Mouse (Mus musculus) megakaryocyte, embryonic 14.5 days (primary cell): Measurements from ENCODE around the gene Naaa. TPM values are rescaled to one million over a fixed set of nuclear protein-coding genes. Genes with fewer than 3 reads are reported as not detected.

Experiments
- H3K27me3 ChIP-seq: replicated peaks from 2 replicates; pipeline ENCODE3; 2012; ENCODE audit warnings: inconsistent platforms
- H3K36me3 ChIP-seq: replicated peaks from 2 replicates; pipeline ENCODE3; 2012; ENCODE audit warnings: low read length, inconsistent platforms, mixed read lengths
- H3K4me1 ChIP-seq: 2 replicates; pipeline ENCODE4 v1.6.1; 2012; ENCODE audit warnings: inconsistent platforms
- H3K4me3 ChIP-seq: replicated peaks from 2 replicates; pipeline ENCODE3; 2012; ENCODE audit warnings: moderate library complexity, mild to moderate bottlenecking, inconsistent platforms
- H3K9me3 ChIP-seq: 2 replicates; pipeline ENCODE4 v1.6.1; 2012; ENCODE audit warnings: inconsistent platforms
- FLI1 ChIP-seq: IDR thresholded peaks from 2 replicates; pipeline ENCODE4 v1.6.1; 2012; ENCODE audit warnings: low read length, inconsistent platforms, mixed read lengths
- GATA1 ChIP-seq: IDR thresholded peaks from 3 replicates; pipeline ENCODE4 v1.6.1; 2012; ENCODE audit warnings: mixed read lengths, low read length, inconsistent platforms, borderline replicate concordance
- polyA plus RNA-seq: library from polyadenylated mRNA; stranded (reverse); fragments of >175 nt; gene quantifications from 2 replicates; pipeline ENCODE4 v1.2.3, GENCODE M21; 2012; ENCODE audit warnings: low replicate concordance; ENCODE audit not compliant: insufficient read depth

Gene Naaa
- 5.5 and 6.1 TPM in 2 replicates for polyA plus RNA-seq

- Histone ChIP-seq H3K36me3 (peaks cover 32% of the 10 kb centered on the region), H3K4me1 (peaks cover 35% of the 10 kb centered on the region)
These were observed at the start of gene Naaa for GRCm38 (mm10) chr5:92277437-92278394. TSS of gene Naaa (minus strand) at chr5:92278170.

GRCm38 (mm10) chr5:92327367-92327766 is 49.4 kb upstream of the Naaa start:
- Histone ChIP-seq H3K4me1 (peaks cover 9% of the 10 kb centered on the region), H3K9me3 (no peaks in the 10 kb centered on the region), H3K4me3 (no peak overlapping the region), H3K36me3 (no peaks in the 10 kb centered on the region), H3K27me3 (peaks cover 40% of the 10 kb centered on the region)
- no peak for TF ChIP-seq GATA1

More at GRCm38 (mm10) chr5:92277437-92278394, at the start of gene Naaa:
- H3K4me3 ChIP-seq: peak within 1 kb of the TSS; percentile 98
- H3K27me3 ChIP-seq: peaks cover 22% of the 10 kb centered on the region
- no peaks in the 10 kb centered on the region for H3K9me3 ChIP-seq
- no peak for TF ChIP-seq FLI1
- no peak for TF ChIP-seq GATA1

- no peak for TF ChIP-seq GATA1
- no peak for TF ChIP-seq FLI1
- Histone ChIP-seq H3K36me3 (no peaks in the 10 kb centered on the region), H3K4me1 (peaks cover 5% of the 10 kb centered on the region), H3K4me3 (no peak overlapping the region), H3K27me3 (peaks cover 33% of the 10 kb centered on the region), H3K9me3 (no peaks in the 10 kb centered on the region)
These were observed 45.3 kb upstream of the Naaa start for GRCm38 (mm10) chr5:92323264-92323663.

GRCm38 (mm10) chr5:92322612-92323011 is 44.6 kb upstream of the Naaa start:
- H3K27me3 ChIP-seq: peaks cover 27% of the 10 kb centered on the region
- H3K4me1 ChIP-seq: peaks cover 5% of the 10 kb centered on the region
- H3K36me3 ChIP-seq: no peaks in the 10 kb centered on the region
- H3K4me3 ChIP-seq: no peak overlapping the region
- no peaks in the 10 kb centered on the region for H3K9me3 ChIP-seq
- TF ChIP-seq FLI1: no peak
- no peak for TF ChIP-seq GATA1

GRCm38 (mm10) chr5:92321631-92322400 is 43.8 kb upstream of the Naaa start:
- H3K27me3 ChIP-seq: peaks cover 21% of the 10 kb centered on the region
- no peak overlapping the region for H3K4me3 ChIP-seq
- TF ChIP-seq FLI1 (no peak), GATA1 (no peak)
- H3K9me3 ChIP-seq: no peaks in the 10 kb centered on the region
- H3K4me1 ChIP-seq: no peaks in the 10 kb centered on the region
- H3K36me3 ChIP-seq: no peaks in the 10 kb centered on the region

GRCm38 (mm10) chr5:92318596-92318995 is 40.6 kb upstream of the Naaa start:
- H3K9me3 ChIP-seq: no peaks in the 10 kb centered on the region
- H3K36me3 ChIP-seq: no peaks in the 10 kb centered on the region
- peaks cover 15% of the 10 kb centered on the region for H3K4me1 ChIP-seq
- H3K4me3 ChIP-seq: no peak overlapping the region
- peaks cover 9% of the 10 kb centered on the region for H3K27me3 ChIP-seq
- no peak for TF ChIP-seq FLI1
- TF ChIP-seq GATA1: no peak

- Histone ChIP-seq H3K9me3 (no peaks in the 10 kb centered on the region), H3K36me3 (no peaks in the 10 kb centered on the region), H3K4me3 (no peak overlapping the region), H3K4me1 (peaks cover 20% of the 10 kb centered on the region), H3K27me3 (peaks cover 7% of the 10 kb centered on the region)
- TF ChIP-seq GATA1 (no peak), FLI1 (no peak)
These were observed 40.1 kb upstream of the Naaa start for GRCm38 (mm10) chr5:92318119-92318518.

GRCm38 (mm10) chr5:92313776-92314175 is 35.8 kb upstream of the Naaa start:
- no peaks in the 10 kb centered on the region for H3K36me3 ChIP-seq
- peaks cover 44% of the 10 kb centered on the region for H3K4me1 ChIP-seq
- no peak overlapping the region for H3K4me3 ChIP-seq
- no peaks in the 10 kb centered on the region for H3K9me3 ChIP-seq
- no peak for TF ChIP-seq FLI1
- TF ChIP-seq GATA1: no peak
- no peaks in the 10 kb centered on the region for H3K27me3 ChIP-seq

GRCm38 (mm10) chr5:92312046-92312715 is 34.2 kb upstream of the Naaa start:
- H3K4me3 ChIP-seq: peak overlapping the region; percentile 80
- no peaks in the 10 kb centered on the region for H3K9me3 ChIP-seq
- H3K4me1 ChIP-seq: peaks cover 60% of the 10 kb centered on the region
- H3K27me3 ChIP-seq: no peaks in the 10 kb centered on the region
- TF ChIP-seq GATA1: no peak
- TF ChIP-seq FLI1: no peak
- H3K36me3 ChIP-seq: peaks cover 4% of the 10 kb centered on the region
